Mouse (Mus musculus): ENCODE measurements around the gene Exoc3l4.

Gene Exoc3l4

DNA sequence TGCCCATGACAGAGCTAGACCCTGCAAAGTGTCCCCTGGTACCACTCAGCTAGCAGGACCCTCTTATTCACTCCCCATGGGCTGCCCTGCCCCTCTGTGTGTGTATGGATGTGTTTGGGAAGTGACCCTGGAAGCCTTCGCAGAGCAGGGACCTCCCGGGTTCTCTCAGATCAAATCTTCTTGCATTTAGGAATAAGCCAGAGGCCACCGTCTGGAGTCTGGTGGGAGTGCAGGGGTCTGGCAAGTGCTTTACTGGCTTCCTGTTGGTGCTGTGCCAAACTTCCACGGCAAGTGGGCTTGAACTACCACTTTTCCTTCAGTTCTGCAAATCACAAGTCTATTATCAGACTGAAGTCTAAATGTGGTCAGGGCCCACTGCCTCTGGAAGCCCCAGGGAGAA lies 37.2 kb downstream of the Exoc3l4 start:
- DNase-seq = no peak

DNA sequence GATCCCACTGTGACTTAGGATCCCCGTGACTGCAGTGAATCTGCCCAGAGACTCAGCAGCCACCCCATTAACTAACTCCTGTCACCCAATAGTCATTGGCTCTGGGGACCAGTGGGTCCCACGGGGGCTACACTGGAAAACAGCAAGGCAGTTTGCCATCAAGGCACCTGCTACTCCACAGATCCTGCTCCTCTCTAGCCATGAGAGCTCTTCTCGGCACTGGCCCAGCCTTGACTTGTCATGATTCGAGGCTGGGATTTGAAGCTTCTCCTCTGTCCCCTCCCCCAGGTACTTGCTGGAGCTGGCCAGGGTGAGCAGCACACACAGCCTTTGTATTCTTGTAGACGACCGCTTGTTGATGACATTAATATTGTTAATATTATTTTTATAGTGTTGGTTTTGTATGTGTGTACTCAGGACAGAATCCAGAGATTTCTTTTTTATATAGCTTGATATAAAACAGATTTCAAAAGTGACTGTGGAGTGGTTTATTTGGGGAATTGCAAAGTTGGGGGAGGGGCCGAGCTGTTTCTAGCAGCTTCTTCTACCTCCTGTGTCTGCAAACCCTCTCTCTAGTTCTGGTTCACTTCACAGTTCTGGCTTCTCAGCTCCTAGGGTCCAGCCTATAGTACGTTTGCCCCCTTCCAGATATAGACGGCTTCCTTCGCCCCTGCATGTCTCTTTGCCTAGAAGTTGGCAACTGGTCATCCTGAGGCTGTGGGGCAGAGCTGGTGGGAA lies 37.9 kb downstream of the Exoc3l4 start:
- DNase-seq = no peak

DNA sequence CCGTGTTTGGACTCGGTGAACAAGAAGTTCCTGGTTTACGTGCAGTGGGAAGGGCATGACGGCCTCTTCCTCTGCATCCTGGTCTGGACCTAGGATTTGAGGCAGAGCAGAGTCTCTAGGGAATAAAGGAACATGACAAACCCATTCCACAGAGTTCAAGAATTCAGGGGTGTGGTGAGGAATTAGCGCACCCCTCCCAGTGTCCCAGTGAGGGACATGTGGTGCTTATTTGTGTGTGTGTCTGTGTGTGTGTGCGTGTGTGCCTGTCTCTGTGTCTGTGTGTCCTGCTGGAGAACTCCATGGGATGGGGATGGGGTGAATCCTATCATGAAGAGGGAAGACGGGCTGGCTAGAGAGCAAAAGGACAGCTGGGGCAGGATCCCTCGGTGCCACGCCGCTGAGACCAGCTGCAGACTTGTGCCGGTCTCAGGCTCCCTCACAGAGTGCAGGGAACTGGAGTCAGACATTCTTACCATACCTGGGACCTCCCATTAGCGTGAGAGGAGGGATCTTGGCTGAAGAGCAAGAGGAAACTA lies 38.6 kb downstream of the Exoc3l4 start:
- DNase-seq = no peak

DNA sequence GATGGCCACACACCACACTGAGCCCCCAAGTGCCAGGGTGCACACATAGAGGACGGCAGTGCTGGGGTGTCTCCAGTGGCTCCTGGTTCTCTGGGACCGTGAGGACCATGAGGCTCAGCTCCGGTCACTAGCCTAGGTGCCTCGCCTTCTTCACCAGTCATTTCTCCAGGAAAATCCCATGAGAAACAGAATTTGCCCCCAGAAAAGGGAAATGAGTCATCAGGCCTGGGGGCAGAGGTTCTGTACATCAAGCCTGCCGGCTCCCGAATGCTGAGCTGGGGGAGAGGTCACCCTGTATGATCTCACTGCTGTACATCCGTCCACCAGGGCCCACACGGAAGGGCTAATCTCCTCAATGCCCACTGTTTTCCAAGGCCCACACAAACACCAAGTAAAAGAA lies 39.0 kb downstream of the Exoc3l4 start:
- no peak for DNase-seq

DNA sequence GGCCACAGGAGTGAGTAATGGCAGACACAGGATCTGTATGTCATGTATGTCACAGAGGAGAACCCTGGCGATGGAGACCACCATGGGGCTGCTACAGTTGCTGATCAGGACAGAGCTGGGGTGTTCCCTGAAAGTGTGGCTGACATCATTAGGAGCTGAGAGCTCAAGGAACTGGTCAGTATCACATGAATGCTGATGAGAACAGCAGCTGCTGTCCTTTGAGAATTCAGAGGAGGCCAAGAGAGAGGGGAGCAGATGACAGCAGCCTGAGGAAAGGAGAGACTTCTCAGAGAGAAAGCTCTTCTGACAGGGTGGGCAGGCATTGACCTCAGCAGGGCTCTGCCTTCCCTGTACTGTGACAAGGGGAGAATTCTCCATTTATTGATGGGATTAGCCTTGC lies 40.9 kb downstream of the Exoc3l4 start:
- no peak for DNase-seq

DNA sequence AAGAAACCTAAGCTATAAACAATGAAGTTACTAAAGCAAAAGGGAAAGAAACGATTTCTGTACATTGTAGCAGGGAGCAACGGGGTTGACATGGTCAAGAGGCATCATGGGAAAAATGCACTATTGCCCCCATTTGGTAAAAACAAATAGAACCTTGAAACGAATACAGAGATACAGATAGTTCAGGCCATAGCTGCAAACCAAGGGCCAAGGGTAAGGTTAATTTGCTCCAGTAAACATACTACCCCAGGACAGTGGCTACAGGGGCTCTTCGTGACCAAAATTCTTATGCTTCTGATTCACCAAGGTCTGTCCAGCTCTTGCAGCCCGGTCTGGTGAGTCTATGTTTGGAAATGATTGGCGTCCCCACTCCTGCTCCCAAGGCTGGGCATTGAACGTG lies 46.8 kb downstream of the Exoc3l4 start:
- no peak for DNase-seq

DNA sequence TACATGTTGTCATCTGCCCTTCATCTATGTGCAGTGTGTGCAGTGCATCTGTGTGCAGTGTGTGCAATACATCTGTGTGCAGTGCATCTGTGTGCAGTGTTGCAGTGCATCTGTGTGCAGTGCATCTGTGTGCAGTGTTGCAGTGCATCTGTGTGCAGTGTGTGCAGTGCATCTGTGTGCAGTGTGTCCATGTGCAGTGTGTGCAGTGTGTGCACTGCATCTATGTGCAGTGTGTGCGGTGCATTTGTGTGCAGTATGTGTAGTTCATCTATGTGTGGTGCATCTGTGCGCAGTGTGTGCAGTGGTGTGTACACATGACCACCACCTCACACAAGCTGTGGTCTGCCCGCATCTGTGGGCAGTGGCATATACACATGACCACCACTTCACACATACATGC lies 49.6 kb downstream of the Exoc3l4 start:
- DNase-seq = no peak

DNA sequence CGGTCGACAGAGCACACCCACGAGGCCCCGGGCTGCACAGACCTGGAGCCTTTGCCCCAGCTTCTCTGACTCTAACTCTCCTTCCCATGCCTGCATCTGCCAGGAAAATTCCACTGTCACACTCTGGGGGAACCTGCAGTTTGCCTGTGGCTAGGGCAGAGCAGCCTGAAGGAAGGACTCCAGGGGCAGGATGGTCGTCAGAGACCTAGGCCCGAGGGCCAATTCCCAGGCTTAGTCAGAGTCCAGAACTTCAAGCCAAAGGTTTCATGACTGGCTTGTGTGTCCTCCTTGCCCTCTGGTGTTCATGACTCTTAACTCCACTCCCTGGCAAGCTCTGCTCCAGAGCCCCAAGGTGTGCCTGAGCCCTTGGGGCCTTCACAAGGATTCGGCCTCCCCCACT lies 51.4 kb downstream of the Exoc3l4 start:
- no peak for DNase-seq

DNA sequence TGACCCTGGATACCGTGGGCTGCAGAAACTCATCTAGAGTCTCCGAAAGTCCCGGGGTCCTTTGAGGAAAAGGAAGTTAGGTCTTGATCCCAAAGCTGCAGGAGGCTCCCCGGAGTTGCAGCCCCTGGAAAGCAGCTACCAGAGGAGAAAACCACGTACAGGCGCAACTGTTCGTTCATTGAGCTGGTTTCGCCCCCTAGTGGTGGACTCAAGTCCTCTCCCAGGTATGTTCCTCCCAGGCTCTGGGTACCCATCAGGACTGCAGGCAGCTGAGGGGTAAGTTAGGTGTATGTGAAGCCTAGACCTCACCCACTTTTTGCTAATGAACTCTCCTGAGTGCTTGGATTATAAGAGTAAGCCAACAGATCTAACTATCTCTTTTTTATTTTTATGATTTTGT lies 52.7 kb downstream of the Exoc3l4 start:
- peak; percentile 48 for DNase-seq

DNA sequence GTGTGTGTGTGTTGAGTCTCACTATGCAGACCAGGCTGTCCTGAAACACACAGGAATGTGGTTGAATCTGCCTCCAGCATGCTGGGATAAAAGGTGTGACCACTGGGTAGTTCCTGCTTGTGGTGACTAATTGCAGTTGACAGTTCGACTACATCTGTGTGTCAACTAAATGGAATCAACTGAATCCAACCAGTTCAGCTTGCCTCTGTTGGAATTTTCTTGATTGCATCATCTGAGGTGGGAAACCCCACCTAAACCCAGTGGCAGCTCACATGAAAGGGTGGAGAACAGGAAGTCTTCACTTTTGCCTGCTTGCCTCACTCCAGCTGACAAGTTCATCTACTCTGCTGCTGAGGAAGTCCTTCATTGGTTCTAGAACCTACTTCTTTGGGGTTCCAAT lies 54.3 kb downstream of the Exoc3l4 start:
- no peak for DNase-seq

DNA sequence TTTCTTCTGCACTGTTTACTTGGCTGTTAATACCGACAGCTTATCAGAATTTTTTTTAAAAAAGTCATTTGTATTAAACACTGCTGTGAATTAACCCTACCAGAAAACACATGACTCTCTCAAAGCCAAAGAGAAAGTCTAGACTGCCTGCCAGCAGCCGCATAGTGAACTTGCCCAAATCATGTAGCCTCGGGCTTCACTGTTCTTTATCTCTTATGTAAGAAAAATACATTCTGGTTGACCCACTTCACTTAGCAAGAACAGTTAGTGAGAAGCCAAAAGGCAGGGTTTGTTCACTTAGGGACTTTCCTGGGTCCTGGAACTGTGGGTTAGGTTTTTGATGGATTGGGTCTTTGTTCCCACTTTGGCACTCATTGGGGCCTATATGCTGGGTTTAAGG lies 54.9 kb downstream of the Exoc3l4 start:
- no peak for DNase-seq

DNA sequence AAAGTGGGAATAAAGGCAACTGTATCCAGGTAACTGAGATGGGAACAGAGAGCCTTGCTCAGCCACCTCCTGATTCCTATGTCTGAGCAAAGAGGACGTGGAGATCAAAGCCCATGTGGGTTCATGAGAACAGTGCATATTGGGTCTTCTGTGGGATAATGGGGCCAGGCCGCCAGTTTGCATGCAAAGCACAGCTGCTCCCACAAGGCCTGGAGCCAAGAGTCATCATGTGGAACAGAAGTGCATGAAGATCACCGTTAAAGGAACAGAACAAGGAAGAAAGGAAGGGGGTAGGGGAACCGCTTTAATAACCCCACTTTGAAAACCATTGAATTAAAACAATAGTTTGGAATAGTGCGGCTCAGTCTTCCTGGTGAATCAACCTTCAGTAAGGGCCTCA lies 56.1 kb downstream of the Exoc3l4 start:
- no peak for DNase-seq

DNA sequence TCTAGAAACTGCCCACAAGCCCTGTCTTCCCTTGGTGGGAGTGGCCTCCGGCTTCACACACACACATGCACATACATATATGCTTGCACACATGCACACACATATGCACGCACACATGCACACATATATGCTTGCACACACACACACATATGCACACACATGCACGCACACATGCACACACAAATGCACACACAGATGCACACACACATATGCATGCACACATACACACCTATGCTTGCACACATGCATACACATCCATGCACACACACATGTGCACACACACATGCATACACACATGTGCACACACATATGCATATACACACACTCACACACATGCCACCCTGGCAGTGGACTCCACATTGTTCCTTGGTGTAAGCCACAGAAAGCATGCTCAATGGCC lies 57.6 kb downstream of the Exoc3l4 start:
- DNase-seq = no peak

DNA sequence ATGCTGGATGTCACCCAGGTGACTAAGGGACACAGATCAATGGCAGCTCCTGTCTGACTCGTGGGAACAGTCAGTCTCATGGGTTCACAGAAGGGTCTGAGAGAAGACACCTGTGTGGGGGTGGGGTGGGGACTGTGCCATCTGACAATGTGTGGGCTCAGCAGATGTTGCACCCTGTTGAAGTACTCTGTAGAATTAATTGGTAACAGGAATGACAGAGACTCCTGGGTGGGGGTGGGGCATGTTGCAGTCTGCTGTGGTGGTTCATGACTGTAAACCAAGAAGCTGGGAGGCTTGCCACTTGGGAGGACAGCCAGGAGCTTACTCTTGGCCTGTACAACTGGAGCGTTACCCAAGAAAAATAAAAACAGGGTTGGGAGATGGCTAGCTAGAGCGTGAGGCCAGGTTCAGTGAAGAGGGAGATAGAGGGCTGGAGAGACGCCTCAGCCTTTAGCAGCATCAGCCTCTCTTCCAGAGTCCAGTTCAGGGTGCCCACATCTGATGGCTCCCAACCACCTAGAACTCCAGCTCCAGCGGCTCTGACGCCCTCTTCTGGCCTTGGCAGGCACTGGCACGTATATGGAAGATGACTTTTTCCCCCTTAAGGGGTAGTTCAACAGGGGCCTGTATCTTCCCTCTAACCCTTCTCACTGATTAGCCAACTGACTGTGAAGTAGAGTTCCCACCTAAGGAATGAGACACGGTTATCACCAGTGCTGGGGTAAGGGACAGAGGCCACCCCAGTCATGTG lies 58.3 kb downstream of the Exoc3l4 start:
- DNase-seq = peak; percentile 56

DNA sequence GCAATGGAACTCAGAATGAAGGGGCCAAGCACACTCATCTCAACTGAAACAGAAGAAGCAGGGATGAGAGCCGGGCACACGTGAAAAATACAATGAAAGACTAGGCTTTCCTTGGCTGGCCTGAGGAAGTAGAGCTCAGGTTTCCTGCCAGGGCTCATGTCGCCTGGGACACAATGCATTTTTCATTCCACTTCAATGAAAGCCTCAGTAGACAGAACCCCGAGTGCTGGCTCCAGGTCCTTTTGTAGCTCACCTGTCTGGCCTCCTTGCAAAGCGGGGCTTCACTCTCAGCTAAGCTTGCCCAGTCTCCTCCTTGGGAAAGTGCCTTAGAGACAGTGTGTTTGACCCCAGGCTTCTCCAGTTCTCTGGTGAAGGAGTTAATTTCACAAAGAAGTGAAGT lies 62.1 kb downstream of the Exoc3l4 start:
- DNase-seq = no peak

DNA sequence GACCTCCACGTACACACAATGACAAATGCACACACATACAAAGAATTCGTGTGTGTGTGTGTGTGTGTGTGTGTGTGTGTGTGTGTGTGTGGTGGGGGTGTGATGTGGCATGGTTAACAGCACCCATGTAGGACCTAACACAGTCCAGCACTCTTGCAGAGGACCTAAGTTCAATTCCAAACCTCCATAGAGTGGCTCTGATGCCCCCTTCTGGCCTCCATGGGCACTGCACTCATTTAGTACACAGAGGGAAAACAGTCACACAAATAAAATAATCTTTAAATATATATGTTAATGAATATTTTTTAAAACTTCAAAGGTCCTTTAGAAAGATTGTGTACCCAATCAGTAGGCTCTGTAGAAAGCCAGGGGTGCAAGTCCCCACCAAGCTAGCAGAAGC lies 63.1 kb downstream of the Exoc3l4 start:
- DNase-seq = no peak
